Comparison of ENCODE assay signal across 9 mouse cellular contexts in genomic region chr2:91079026-91079384, GRCm38 (mm10). TPM values are rescaled to one million over a fixed set of nuclear protein-coding genes. Genes with fewer than 3 reads are reported as not detected.
A peak's percentile ranks its signal among the peaks of the same experiment; 100 is the strongest.
DNase-seq lines count a peak whose midpoint lies in the region; ATAC-seq and TF ChIP-seq lines count a peak whose summit lies in the region.
"Had no signal": no experiment of that assay in that cellular context is flagged by ENCODE, and none has a peak within 500 bp of the region (broad histone marks: within the 10 kb centered on the region; RNA-seq: fewer than 3 reads in every experiment).

No protein-coding gene starts in this region.

- ATAC-seq in heart, embryonic 15.5 days (replicated peaks; ENCODE audit: insufficient number of reproducible peaks, insufficient read depth, low FRiP score, low read depth) = no peak; the same call in 1 of the 2 replicates
- no peak for ATAC-seq in G1E (ENCODE audit: extremely low read depth, insufficient number of reproducible peaks, low FRiP score, poor library complexity, severe bottlenecking)
- no peak; the same call in 1 of the 2 replicates for ATAC-seq in forebrain, postnatal 0 days

- no peaks in the 10 kb centered on the region for H3K36me3 ChIP-seq in heart, embryonic 15.5 days
- no peaks in the 10 kb centered on the region for H3K36me3 ChIP-seq in G1E (replicated peaks)
- H3K36me3 ChIP-seq in forebrain, postnatal 0 days (ENCODE audit: insufficient read depth) = no peaks in the 10 kb centered on the region
- H3K36me3 ChIP-seq in midbrain, embryonic 10.5 days = no peaks in the 10 kb centered on the region

- TF ChIP-seq CTCF in G1E (IDR thresholded peaks at IDR 0.05; ENCODE audit: low read depth, low read length) = no peak
- no peak for TF ChIP-seq CTCF in forebrain, postnatal 0 days (IDR thresholded peaks at IDR 0.05; ENCODE audit: low read depth)

- H3K27ac ChIP-seq in heart, embryonic 15.5 days = peak overlapping the region; percentile 16; the same call in 1 of the 2 replicates
- H3K27ac ChIP-seq in forebrain, postnatal 0 days (ENCODE audit: low read depth, low read length) = 0 out of 2 replicates have a peak overlapping the region, but pooled peaks have one; percentile 9
- H3K27ac ChIP-seq in midbrain, embryonic 10.5 days (replicated peaks) = peak overlapping the region; percentile 82
- H3K27ac ChIP-seq: macrophage had no signal

- no peak for DNase-seq in heart, adult 9 months (ENCODE audit: low spot score in 2 of 2)
- DNase-seq in G1E (ENCODE audit: low spot score) = no peak
- DNase-seq in forebrain, postnatal 0 days = peak; percentile 37
- DNase-seq in midbrain, embryonic 10.5 days (ENCODE audit: low spot score) = no peak
- no peak for DNase-seq in adrenal gland, adult 8-10 months
- DNase-seq in frontal cortex, postnatal 36 days (ENCODE audit: low spot score in 2 of 2) = no peak
- no peak for DNase-seq in urinary bladder, postnatal 25 days (ENCODE audit: low spot score)

- peak overlapping the region; percentile 69 for H3K9ac ChIP-seq in heart, embryonic 15.5 days
- peak overlapping the region; percentile 63 for H3K9ac ChIP-seq in forebrain, postnatal 0 days

- no peaks in the 10 kb centered on the region for H3K27me3 ChIP-seq in heart, embryonic 15.5 days
- no peaks in the 10 kb centered on the region for H3K27me3 ChIP-seq in G1E (ENCODE audit: insufficient read depth, low read length)
- H3K27me3 ChIP-seq in forebrain, postnatal 0 days (ENCODE audit: insufficient read depth, low read length) = no peaks in the 10 kb centered on the region
- peaks cover 9% of the 10 kb centered on the region; the same call in 1 of the 2 replicates for H3K27me3 ChIP-seq in midbrain, embryonic 10.5 days (ENCODE audit: low read depth, poor library complexity, severe bottlenecking)

- no peaks in the 10 kb centered on the region for H3K9me3 ChIP-seq in heart, embryonic 15.5 days (replicated peaks)
- H3K9me3 ChIP-seq in G1E (replicated peaks) = no peaks in the 10 kb centered on the region
- H3K9me3 ChIP-seq in forebrain, postnatal 0 days (ENCODE audit: low read length) = no peaks in the 10 kb centered on the region
- H3K9me3 ChIP-seq in midbrain, embryonic 10.5 days (replicated peaks) = no peaks in the 10 kb centered on the region

- H3K4me3 ChIP-seq in heart, embryonic 15.5 days = peak overlapping the region; percentile 56
- peak overlapping the region; percentile 72 for H3K4me3 ChIP-seq in G1E (ENCODE audit: low read depth, low read length)
- H3K4me3 ChIP-seq in forebrain, postnatal 0 days (ENCODE audit: low read depth, low read length) = peak overlapping the region; percentile 49
- peak overlapping the region; percentile 65 for H3K4me3 ChIP-seq in midbrain, embryonic 10.5 days

- peak overlapping the region; percentile 83 for H3K4me2 ChIP-seq in heart, embryonic 15.5 days
- peak overlapping the region; percentile 91 for H3K4me2 ChIP-seq in forebrain, postnatal 0 days (ENCODE audit: low read depth)

- 23% methylated on average over 5 of the region's 5 CpGs for WGBS in heart, embryonic 15.5 days
- 30% methylated on average over 5 of the region's 5 CpGs for WGBS in forebrain, postnatal 0 days
- 34% methylated on average over 5 of the region's 5 CpGs for WGBS in midbrain, embryonic 10.5 days

- peaks cover 18% of the 10 kb centered on the region for H3K4me1 ChIP-seq in heart, embryonic 15.5 days (replicated peaks)
- H3K4me1 ChIP-seq in G1E (ENCODE audit: insufficient read depth, low read depth, low read length) = peaks cover 73% of the 10 kb centered on the region
- 0 out of 2 replicates have a peak, but pooled peaks cover 9% of the 10 kb centered on the region for H3K4me1 ChIP-seq in forebrain, postnatal 0 days (ENCODE audit: insufficient read depth)
- peaks cover 17% of the 10 kb centered on the region for H3K4me1 ChIP-seq in midbrain, embryonic 10.5 days

RNA-seq across cellular contexts. Expression of gene Spi1, which starts 3.2 kb away (rescaled TPM):
- polyA plus RNA-seq in heart, embryonic 15.5 days (2015; fragmentation: Nextera tagmentation; extraction: Ambion mirVana) = 3.9 and 8.6 TPM in 2 replicates
- total RNA-seq in G1E (2014; fragmentation: Nextera tagmentation) (79.8 and 99.2 TPM in 2 replicates), G1E (2017) (23.5 and 25.4 TPM in 2 replicates)
- 135 and 138 TPM in 2 replicates for polyA plus RNA-seq in G1E (2012)
- 2.2 and 3.9 TPM in 2 replicates for total RNA-seq in forebrain, postnatal 0 days (2014; rRNA removed)
- 4.7 and 5.1 TPM in 2 replicates for polyA plus RNA-seq in forebrain, postnatal 0 days (2015; fragmentation: Nextera tagmentation; extraction: Ambion mirVana)
- polyA plus RNA-seq in midbrain, embryonic 10.5 days (2016; fragmentation: Nextera tagmentation; extraction: Ambion mirVana) = 3.6 and 5.6 TPM in 2 replicates
- 1 to 10 TPM; 6.3 to 9.6 (median 7.9) TPM for total RNA-seq in adrenal gland, adult 8-10 months (2022)

RNA-seq across cellular contexts. Expression of gene Slc39a13, which starts 8.8 kb away (rescaled TPM):
- polyA plus RNA-seq in heart, embryonic 15.5 days (2015; fragmentation: Nextera tagmentation; extraction: Ambion mirVana) = 53.5 and 63.2 TPM in 2 replicates
- 23.6 and 24.9 TPM in 2 replicates for total RNA-seq in G1E (2014; fragmentation: Nextera tagmentation)
- 8.6 and 12.7 TPM in 2 replicates for total RNA-seq in G1E (2017)
- 12.1 and 13.6 TPM in 2 replicates for polyA plus RNA-seq in G1E (2012)
- 25.5 and 26.8 TPM in 2 replicates for total RNA-seq in forebrain, postnatal 0 days (2014; rRNA removed)
- polyA plus RNA-seq in forebrain, postnatal 0 days (2015; fragmentation: Nextera tagmentation; extraction: Ambion mirVana) = 19.7 and 22.3 TPM in 2 replicates
- 20.5 and 26.3 TPM in 2 replicates for polyA plus RNA-seq in midbrain, embryonic 10.5 days (2016; fragmentation: Nextera tagmentation; extraction: Ambion mirVana)
- 10 to 100 TPM; 31.4 to 57.3 (median 43.5) TPM for total RNA-seq in adrenal gland, adult 8-10 months (2022)

RNA-seq across cellular contexts. Expression of gene Psmc3, which starts 25.2 kb away (rescaled TPM):
- 227 and 228 TPM in 2 replicates for polyA plus RNA-seq in heart, embryonic 15.5 days (2015; fragmentation: Nextera tagmentation; extraction: Ambion mirVana)
- total RNA-seq in G1E (2014; fragmentation: Nextera tagmentation) (109 and 141 TPM in 2 replicates), G1E (2017) (280 and 333 TPM in 2 replicates)
- 151 and 165 TPM in 2 replicates for polyA plus RNA-seq in G1E (2012)
- total RNA-seq in forebrain, postnatal 0 days (2014; rRNA removed) = 184 and 255 TPM in 2 replicates
- 242 and 253 TPM in 2 replicates for polyA plus RNA-seq in forebrain, postnatal 0 days (2015; fragmentation: Nextera tagmentation; extraction: Ambion mirVana)
- 363 TPM in 2 replicates for polyA plus RNA-seq in midbrain, embryonic 10.5 days (2016; fragmentation: Nextera tagmentation; extraction: Ambion mirVana)
- total RNA-seq in adrenal gland, adult 8-10 months (2022) = 100 to 1,000 TPM; 172 to 187 (median 179) TPM

RNA-seq across cellular contexts. Expression of gene Mybpc3, which starts 38.9 kb away (rescaled TPM):
- polyA plus RNA-seq in heart, embryonic 15.5 days (2015; fragmentation: Nextera tagmentation; extraction: Ambion mirVana) = 909 and 937 TPM in 2 replicates
- total RNA-seq in G1E (2014; fragmentation: Nextera tagmentation) (not detected in 2 replicates), G1E (2017) (under 0.01 TPM in 1 of 2 replicates, not detected in the other)
- not detected in 2 replicates for polyA plus RNA-seq in G1E (2012)
- 0.38 TPM in 1 of 2 replicates, not detected in the other for total RNA-seq in forebrain, postnatal 0 days (2014; rRNA removed)
- polyA plus RNA-seq in forebrain, postnatal 0 days (2015; fragmentation: Nextera tagmentation; extraction: Ambion mirVana) = 0.04 TPM in 1 of 2 replicates, not detected in the other
- 0.02 TPM in 1 of 2 replicates, not detected in the other for polyA plus RNA-seq in midbrain, embryonic 10.5 days (2016; fragmentation: Nextera tagmentation; extraction: Ambion mirVana)
- total RNA-seq in adrenal gland, adult 8-10 months (2022) = under 1 TPM; 0.09 to 0.62 (median 0.26) TPM

RNA-seq across cellular contexts. Expression of gene Rapsn, which starts 43.6 kb away (rescaled TPM):
- 27.4 and 33.7 TPM in 2 replicates for polyA plus RNA-seq in heart, embryonic 15.5 days (2015; fragmentation: Nextera tagmentation; extraction: Ambion mirVana)
- total RNA-seq in G1E (2014; fragmentation: Nextera tagmentation) (1.8 TPM in 1 of 2 replicates, not detected in the other), G1E (2017) (3.4 and 4.4 TPM in 2 replicates)
- polyA plus RNA-seq in G1E (2012) = 2.3 and 3.7 TPM in 2 replicates
- total RNA-seq in forebrain, postnatal 0 days (2014; rRNA removed) = 0.38 and 1.2 TPM in 2 replicates
- 0.93 and 1.1 TPM in 2 replicates for polyA plus RNA-seq in forebrain, postnatal 0 days (2015; fragmentation: Nextera tagmentation; extraction: Ambion mirVana)
- polyA plus RNA-seq in midbrain, embryonic 10.5 days (2016; fragmentation: Nextera tagmentation; extraction: Ambion mirVana) = 1.7 and 2.0 TPM in 2 replicates
- 1 to 10 TPM; 1.6 to 7.5 (median 3.5) TPM for total RNA-seq in adrenal gland, adult 8-10 months (2022)

Comparison
In these comparisons a context has a peak if more than half of its experiments do, and no peak if none do; other contexts are left out.
1. H3K27ac ChIP-seq: peak in every context shown above with its lines; median percentile 82 in midbrain, embryonic 10.5 days; 16 in heart, embryonic 15.5 days; 9 in forebrain, postnatal 0 days.
2. RNA of gene Spi1, which starts 3.2 kb away (polyA plus RNA-seq): 135 to 138 TPM in G1E; 4.7 to 5.1 TPM in forebrain, postnatal 0 days, 3.9 to 8.6 TPM in heart, embryonic 15.5 days and 3.6 to 5.6 TPM in midbrain, embryonic 10.5 days; every median in the first group is over 10 times any median in the second.
3. Peak in every context shown above with its lines, with median percentiles within 50 percentile points of each other: H3K4me3 ChIP-seq.